Mouse (Mus musculus) forebrain, embryonic 16.5 days (tissue): ENCODE data around the gene Kcng4. TPM values are rescaled to one million over a fixed set of nuclear protein-coding genes. Genes with fewer than 3 reads are reported as not detected.
A peak's percentile ranks its signal among the peaks of the same experiment; 100 is the strongest.

Experiments
- ATAC-seq: fragments of 200-750 bp; cut with Nextera tagmentation; 2 replicates; pipeline ENCODE4 v1.8.0; 2017; ENCODE audit warnings: mild to moderate bottlenecking, moderate library complexity
- H3K27ac ChIP-seq: fragments of 300-500 bp; sonication (generic); 2 replicates; pipeline ENCODE4 v1.5.1; 2014; ENCODE audit warnings: low read length, control low read depth
- H3K27me3 ChIP-seq: fragments of 300-500 bp; sonication (generic); replicated peaks from 2 replicates; pipeline ENCODE4 v1.6.1; 2014; ENCODE audit warnings: low read length; ENCODE audit not compliant: control insufficient read depth, insufficient read depth
- H3K36me3 ChIP-seq: fragments of 300-500 bp; sonication (generic); 2 replicates; pipeline ENCODE4 v1.6.1; 2014; ENCODE audit not compliant: control insufficient read depth, insufficient read depth
- H3K4me1 ChIP-seq: fragments of 300-500 bp; sonication (generic); replicated peaks from 2 replicates; pipeline ENCODE4 v1.6.1; 2014; ENCODE audit warnings: low read length; ENCODE audit not compliant: control insufficient read depth, insufficient read depth
- H3K4me2 ChIP-seq: fragments of 300-500 bp; sonication (generic); 2 replicates; pipeline ENCODE4 v1.6.1; 2014; ENCODE audit warnings: mild to moderate bottlenecking, low read length, control low read depth
- H3K4me3 ChIP-seq: fragments of 300-500 bp; sonication (generic); replicated peaks from 2 replicates; pipeline ENCODE4 v1.5.1; 2014; ENCODE audit warnings: mild to moderate bottlenecking, low read length, control low read depth
- H3K9ac ChIP-seq: fragments of 300-500 bp; sonication (generic); replicated peaks from 2 replicates; pipeline ENCODE4 v1.6.1; 2014; ENCODE audit warnings: low read depth, low read length, control low read depth
- H3K9me3 ChIP-seq: fragments of 300-500 bp; sonication (generic); 2 replicates; pipeline ENCODE4 v1.6.1; 2016; ENCODE audit warnings: low read length; ENCODE audit not compliant: control insufficient read depth
- WGBS: fragments of 180-500 bp; shearing (Covaris S2); extraction: QIAGEN DNeasy Blood & Tissue Kit; methylation state at CpG from one replicate; pipeline ENCODE4 v1.1.7; 2014; 5-methylcytosine and 5-hydroxymethylcytosine counted together
- polyA plus RNA-seq: library from polyadenylated mRNA; unstranded; fragments of >200 nt; fragmentation: Nextera tagmentation; extraction: Ambion mirVana; gene quantifications from 2 replicates; pipeline ENCODE4 v1.2.1, GENCODE M21; 2015

Kcng4 gene
- polyA plus RNA-seq, 1 experiment from 2014 or later: not detected

- Histone ChIP-seq H3K4me1 (peaks cover 4% of the 10 kb centered on the region; the same call in 1 of the 2 replicates), H3K27ac (no peak overlapping the region), H3K36me3 (no peaks in the 10 kb centered on the region), H3K27me3 (no peaks in the 10 kb centered on the region), H3K9ac (peak overlapping the region; percentile 32), H3K4me2 (peak overlapping the region; percentile 53), H3K4me3 (peak overlapping the region; percentile 30), H3K9me3 (no peaks in the 10 kb centered on the region)
- WGBS: 29% methylated on average over 23 of the region's 24 CpGs
- no peak for ATAC-seq
Measured at GRCm38 (mm10) chr8:119585901-119586300, 49.6 kb downstream of the Kcng4 start.

GRCm38 (mm10) chr8:119580441-119581161 is 54.9 kb downstream of the Kcng4 start:
- H3K27ac ChIP-seq: no peak overlapping the region
- H3K4me3 ChIP-seq: no peak overlapping the region
- no peaks in the 10 kb centered on the region for H3K9me3 ChIP-seq
- H3K27me3 ChIP-seq: peaks cover 9% of the 10 kb centered on the region; the same call in 1 of the 2 replicates
- no peaks in the 10 kb centered on the region for H3K36me3 ChIP-seq
- no peak for ATAC-seq
- H3K9ac ChIP-seq: no peak overlapping the region
- H3K4me2 ChIP-seq: no peak overlapping the region
- 89% methylated on average over 5 of the region's 5 CpGs for WGBS
- H3K4me1 ChIP-seq: no peaks in the 10 kb centered on the region

GRCm38 (mm10) chr8:119579096-119579495 is 56.4 kb downstream of the Kcng4 start:
- H3K36me3 ChIP-seq: no peaks in the 10 kb centered on the region
- 49% methylated on average over 13 of the region's 13 CpGs for WGBS
- peaks cover 9% of the 10 kb centered on the region; the same call in 1 of the 2 replicates for H3K27me3 ChIP-seq
- H3K9me3 ChIP-seq: no peaks in the 10 kb centered on the region
- H3K4me2 ChIP-seq: no peak overlapping the region
- H3K4me1 ChIP-seq: peaks cover 1% of the 10 kb centered on the region
- no peak overlapping the region for H3K4me3 ChIP-seq
- H3K27ac ChIP-seq: no peak overlapping the region
- no peak overlapping the region for H3K9ac ChIP-seq
- no peak for ATAC-seq

GRCm38 (mm10) chr8:119575366-119575726 is 60.1 kb downstream of the Kcng4 start:
- Histone ChIP-seq H3K36me3 (no peaks in the 10 kb centered on the region), H3K4me1 (peaks cover 13% of the 10 kb centered on the region), H3K9me3 (no peaks in the 10 kb centered on the region), H3K4me3 (peak overlapping the region; percentile 60), H3K27ac (no peak overlapping the region), H3K4me2 (peak overlapping the region; percentile 66), H3K9ac (peak overlapping the region; percentile 69), H3K27me3 (peaks cover 9% of the 10 kb centered on the region; the same call in 1 of the 2 replicates)
- no peak for ATAC-seq
- 3% methylated on average over 16 of the region's 16 CpGs for WGBS

- peaks cover 9% of the 10 kb centered on the region; the same call in 1 of the 2 replicates for H3K27me3 ChIP-seq
- no peaks in the 10 kb centered on the region for H3K36me3 ChIP-seq
- peak within 1 kb of the TSS; percentile 54 for H3K27ac ChIP-seq
- H3K4me1 ChIP-seq: peaks cover 13% of the 10 kb centered on the region
- H3K4me2 ChIP-seq: peak within 1 kb of the TSS; percentile 68
- WGBS: under 1% methylated on average over 83 of the region's 97 CpGs
- peak within 1 kb of the TSS; percentile 60 for H3K4me3 ChIP-seq
- H3K9ac ChIP-seq: peak within 1 kb of the TSS; percentile 69
- ATAC-seq: peak; percentile 92
- no peaks in the 10 kb centered on the region for H3K9me3 ChIP-seq
Measured at GRCm38 (mm10) chr8:119574437-119575365, 60.8 kb downstream of the Kcng4 start, which contains the start of the genes Hsdl1 and Dnaaf1. Gene Hsdl1, minus strand, starts transcription at chr8:119575183. Gene Dnaaf1, plus strand, starts transcription at chr8:119575235.

Other genes with a start within 250 kb of the Kcng4 start
- gene Mlycd, start 240.8 kb downstream of the Kcng4 start, polyA plus RNA-seq: 13.0 and 13.9 TPM in 2 replicates
- gene Osgin1, start 201.6 kb downstream of the Kcng4 start, polyA plus RNA-seq: 0.20 TPM in 2 replicates
- 11.9 and 28.9 TPM in 2 replicates for gene Necab2, start 189.0 kb downstream of the Kcng4 start, polyA plus RNA-seq
- gene Slc38a8, start 134.0 kb downstream of the Kcng4 start, polyA plus RNA-seq: not detected in 2 replicates
- gene Mbtps1, start 76.9 kb downstream of the Kcng4 start, polyA plus RNA-seq: 66.6 and 75.9 TPM in 2 replicates
- gene Hsdl1, start 60.5 kb downstream of the Kcng4 start, polyA plus RNA-seq: 179 and 183 TPM in 2 replicates
- gene Dnaaf1, start 60.4 kb downstream of the Kcng4 start, polyA plus RNA-seq: 0.24 and 0.39 TPM in 2 replicates
- 19.3 and 19.4 TPM in 2 replicates for gene Taf1c, start 30.5 kb downstream of the Kcng4 start, polyA plus RNA-seq
- not detected in 2 replicates for gene Adad2, start 22.9 kb downstream of the Kcng4 start, polyA plus RNA-seq
- gene Wfdc1, start 30.7 kb upstream of the Kcng4 start, polyA plus RNA-seq: 3.5 and 4.2 TPM in 2 replicates
- 0.06 and 0.14 TPM in 2 replicates for gene Atp2c2, start 64.3 kb upstream of the Kcng4 start, polyA plus RNA-seq
- 15.3 and 16.1 TPM in 2 replicates for gene Tldc1, start 142.7 kb upstream of the Kcng4 start, polyA plus RNA-seq
- 119 and 147 TPM in 2 replicates for gene Cotl1, start 204.9 kb upstream of the Kcng4 start, polyA plus RNA-seq
- 15.2 and 19.1 TPM in 2 replicates for gene Klhl36, start 226.6 kb upstream of the Kcng4 start, polyA plus RNA-seq